Mouse (Mus musculus) layer of hippocampus, adult 9-11 months (tissue): ENCODE results near the gene Ppp2r1b.

Experiments used
- DNase-seq: peaks from one replicate; pipeline ENCODE4 v3.0.0; 2022

Gene Ppp2r1b

GRCm38 (mm10) chr9:50920933-50921895, 76.1 kb downstream of the Ppp2r1b start:
- DNase-seq = no peak

DNA sequence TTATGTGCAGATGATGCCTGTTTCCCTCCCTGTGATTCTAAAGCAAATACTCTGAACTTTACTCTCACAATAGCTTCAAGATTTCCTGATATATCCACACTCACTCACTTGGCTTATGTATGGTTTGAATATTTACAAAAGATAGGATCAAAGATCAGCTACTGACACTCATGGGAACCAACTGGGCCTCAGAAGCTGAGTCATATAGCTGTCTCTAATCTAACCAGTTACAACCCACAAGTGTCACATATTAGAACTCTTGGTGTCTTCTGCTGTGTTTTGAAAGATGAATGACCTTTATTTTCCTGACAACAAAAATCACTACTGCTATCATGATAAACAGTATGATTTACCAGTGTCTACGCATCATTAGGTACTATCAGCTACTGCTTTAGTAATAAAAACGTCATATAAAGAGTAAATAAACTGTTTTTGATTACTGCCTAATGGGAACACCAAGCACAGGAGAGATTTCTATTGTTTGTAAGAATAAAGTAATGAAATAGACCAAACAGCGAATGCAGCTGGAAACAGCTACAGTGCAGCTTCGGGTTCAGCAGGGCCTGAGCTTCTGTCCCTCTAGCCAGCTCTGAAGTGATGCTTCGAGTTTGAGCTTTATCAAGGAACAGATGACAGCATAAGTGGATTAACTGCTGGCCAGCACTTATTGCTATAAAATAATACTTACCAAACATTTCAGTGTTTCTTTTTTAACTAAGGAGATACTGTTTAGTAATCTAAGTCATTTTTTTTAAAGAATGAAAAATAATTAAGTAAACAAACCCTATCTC, 77.5 kb downstream of the Ppp2r1b start:
- no peak for DNase-seq

- no peak for DNase-seq
Observed at GRCm38 (mm10) chr9:50924454-50924853, 79.4 kb downstream of the Ppp2r1b start.

DNA sequence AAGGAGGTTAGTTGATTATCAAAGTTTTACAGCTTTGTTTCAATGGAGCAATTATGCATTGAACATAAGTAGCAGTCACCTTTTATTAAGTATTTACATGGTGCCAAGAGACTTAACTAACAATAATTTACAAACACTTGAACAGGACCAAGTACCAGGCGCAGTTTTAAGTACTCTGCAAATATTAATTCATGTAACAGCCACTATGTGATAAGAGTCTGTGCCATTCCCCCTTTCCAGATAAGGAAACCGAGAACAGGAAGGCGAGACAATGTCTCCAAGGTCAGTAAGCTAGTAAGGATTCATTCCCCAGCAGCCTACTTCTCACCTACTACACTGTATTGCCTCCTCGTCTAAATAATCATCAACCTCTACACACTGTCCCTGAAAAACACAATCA, 80.7 kb downstream of the Ppp2r1b start:
- DNase-seq = no peak

DNA sequence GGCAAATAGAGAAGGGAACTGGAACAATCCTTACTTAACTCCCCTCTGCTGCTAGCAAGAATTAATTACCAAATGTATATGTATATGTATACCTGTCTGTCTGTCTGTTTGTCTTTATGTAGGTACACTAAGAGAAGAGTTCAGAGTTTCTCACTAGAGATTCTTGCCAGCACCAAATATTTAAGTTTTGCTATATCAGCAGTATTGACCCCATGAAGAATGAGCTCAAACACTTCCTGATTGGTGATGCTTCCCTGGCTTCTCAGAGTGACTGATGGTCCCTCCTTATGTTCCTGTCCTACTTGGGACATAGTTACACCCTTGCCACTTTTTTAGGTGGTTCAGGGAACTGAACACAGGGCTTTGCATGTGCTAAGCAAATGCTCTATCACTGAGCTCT, 84.9 kb downstream of the Ppp2r1b start:
- no peak for DNase-seq

- DNase-seq = no peak
Observed at GRCm38 (mm10) chr9:50941804-50942401, 96.8 kb downstream of the Ppp2r1b start.

GRCm38 (mm10) chr9:50942711-50943110, 97.6 kb downstream of the Ppp2r1b start:
- DNase-seq = no peak
